Mouse (Mus musculus) MEL (cell line): ENCODE data around the gene Pcyt1b. TPM values are rescaled to one million over a fixed set of nuclear protein-coding genes. Genes with fewer than 3 reads are reported as not detected.
A peak's percentile ranks its signal among the peaks of the same experiment; 100 is the strongest.

Experiments
- DNase-seq: peaks from one replicate; pipeline ENCODE4 v3.0.0; 2011; ENCODE audit warnings: low read depth, low spot score
- H3K27ac ChIP-seq: 2 replicates; pipeline ENCODE4 v1.5.1; 2012; ENCODE audit warnings: low read depth, mild to moderate bottlenecking, control low read depth, low read length, moderate library complexity; ENCODE audit not compliant: control insufficient read depth
- H3K27me3 ChIP-seq, 2 experiments: fragments of 150-350 bp in 1 of 2; sonication (generic) in 1 of 2; 2 replicates each; pipeline ENCODE4 v1.6.1; 2012; ENCODE audit warnings: low read length in 2 of 2, mild to moderate bottlenecking in 2 of 2, improper control_type of control experiment in 1 of 2, moderate library complexity in 1 of 2; ENCODE audit not compliant: insufficient read depth in 2 of 2, control insufficient read depth in 1 of 2
- H3K36me3 ChIP-seq, 2 experiments: 2 replicates each; pipeline ENCODE4 v1.6.1; 2012 to 2014; ENCODE audit warnings: low read length in 2 of 2, improper control_type of control experiment in 1 of 2, inconsistent platforms in 1 of 2, mild to moderate bottlenecking in 1 of 2; ENCODE audit not compliant: insufficient read depth in 2 of 2, control insufficient read depth in 1 of 2
- H3K4me1 ChIP-seq, 2 experiments: fragments of 150-350 bp in 1 of 2; sonication (generic) in 1 of 2; 2 replicates each; pipeline ENCODE4 v1.6.1; 2012; ENCODE audit warnings: low read length in 2 of 2, improper control_type of control experiment in 1 of 2, mild to moderate bottlenecking in 1 of 2; ENCODE audit not compliant: insufficient read depth in 2 of 2, control insufficient read depth in 1 of 2
- H3K4me3 ChIP-seq, 2 experiments: fragments of 150-350 bp in 1 of 2; sonication (generic) in 1 of 2; 2 replicates each; pipeline ENCODE4 v1.5.1; 2012; ENCODE audit warnings: low read depth in 2 of 2, low read length in 2 of 2, mild to moderate bottlenecking in 2 of 2, moderate library complexity in 2 of 2, control low read depth in 1 of 2, improper control_type of control experiment in 1 of 2; ENCODE audit not compliant: control insufficient read depth in 1 of 2, insufficient read depth in 1 of 2
- H3K79me2 ChIP-seq: 2 replicates; pipeline ENCODE4 v1.6.1; 2012; ENCODE audit warnings: mild to moderate bottlenecking, low read length, moderate library complexity; ENCODE audit not compliant: control insufficient read depth, poor library complexity, insufficient read depth
- H3K9ac ChIP-seq: 2 replicates; pipeline ENCODE4 v1.6.1; 2012; ENCODE audit warnings: low read depth, mild to moderate bottlenecking, control low read depth, low read length, moderate library complexity; ENCODE audit not compliant: control insufficient read depth, poor library complexity, severe bottlenecking
- H3K9me3 ChIP-seq: fragments of 150-350 bp; sonication (generic); replicated peaks from 2 replicates; pipeline ENCODE4 v1.6.1; 2012; ENCODE audit warnings: mild to moderate bottlenecking, low read length, improper control_type of control experiment, moderate library complexity; ENCODE audit not compliant: insufficient read depth
- BHLHE40 ChIP-seq: IDR thresholded peaks from 2 replicates; pipeline ENCODE4 v1.6.1; 2012; ENCODE audit warnings: low read depth, mild to moderate bottlenecking, inconsistent platforms, low read length, improper control_type of control experiment, borderline replicate concordance
- CHD1 ChIP-seq: IDR thresholded peaks from 2 replicates; pipeline ENCODE4 v1.6.1; 2012; ENCODE audit warnings: low read depth, mild to moderate bottlenecking, inconsistent platforms, low read length, improper control_type of control experiment
- E2F4 ChIP-seq: IDR thresholded peaks from 2 replicates; pipeline ENCODE4 v1.6.1; 2011; ENCODE audit warnings: low read depth, low read length, improper control_type of control experiment, borderline replicate concordance
- EP300 ChIP-seq, 2 experiments: IDR thresholded peaks; 2 replicates each; pipeline ENCODE4 v1.6.1; 2011; ENCODE audit warnings: improper control_type of control experiment in 2 of 2, low read length in 2 of 2, low read depth in 1 of 2, mild to moderate bottlenecking in 1 of 2
- ETS1 ChIP-seq: IDR thresholded peaks from 2 replicates; pipeline ENCODE4 v1.6.1; 2012; ENCODE audit warnings: low read depth, mild to moderate bottlenecking, inconsistent platforms, low read length, improper control_type of control experiment, moderate library complexity
- GATA1 ChIP-seq: IDR thresholded peaks from 2 replicates; pipeline ENCODE4 v1.6.1; 2011; ENCODE audit warnings: low read depth, low read length, improper control_type of control experiment
- HCFC1 ChIP-seq: IDR thresholded peaks from 2 replicates; pipeline ENCODE4 v1.6.1; 2012; ENCODE audit warnings: low read depth, mild to moderate bottlenecking, inconsistent platforms, low read length, improper control_type of control experiment, moderate library complexity
- JUND ChIP-seq: IDR thresholded peaks from 2 replicates; pipeline ENCODE4 v1.6.1; 2011; ENCODE audit warnings: low read depth, mild to moderate bottlenecking, improper control_type of control experiment, low read length
- MAFK ChIP-seq: IDR thresholded peaks from 2 replicates; pipeline ENCODE4 v1.6.1; 2011; ENCODE audit warnings: low read depth, mild to moderate bottlenecking, low read length, improper control_type of control experiment, borderline replicate concordance
- MAX ChIP-seq: IDR thresholded peaks from 2 replicates; pipeline ENCODE4 v1.6.1; 2011; ENCODE audit warnings: low read length, improper control_type of control experiment
- MXI1 ChIP-seq: IDR thresholded peaks from 2 replicates; pipeline ENCODE4 v1.6.1; 2011; ENCODE audit warnings: mild to moderate bottlenecking, low read depth, low read length, improper control_type of control experiment
- POLR2A ChIP-seq, 2 experiments: IDR thresholded peaks; 2 replicates each; pipeline ENCODE4 v1.6.1; 2011 to 2012; ENCODE audit warnings: low read length in 2 of 2, mild to moderate bottlenecking in 2 of 2, control low read depth in 1 of 2, improper control_type of control experiment in 1 of 2, low read depth in 1 of 2, moderate library complexity in 1 of 2; ENCODE audit not compliant: control insufficient read depth in 1 of 2, insufficient read depth in 1 of 2, poor library complexity in 1 of 2
- POLR2AphosphoS5 ChIP-seq: IDR thresholded peaks from 2 replicates; pipeline ENCODE4 v1.6.1; 2012; ENCODE audit warnings: low read depth, borderline replicate concordance, mild to moderate bottlenecking, inconsistent platforms, low read length, moderate library complexity, mixed read lengths
- RCOR1 ChIP-seq: IDR thresholded peaks from 2 replicates; pipeline ENCODE4 v1.6.1; 2012; ENCODE audit warnings: low read depth, mild to moderate bottlenecking, inconsistent platforms, low read length, improper control_type of control experiment
- SIN3A ChIP-seq: IDR thresholded peaks from 2 replicates; pipeline ENCODE4 v1.6.1; 2012; ENCODE audit warnings: low read length, improper control_type of control experiment, inconsistent platforms
- TBP ChIP-seq: IDR thresholded peaks from 2 replicates; pipeline ENCODE4 v1.8.0; 2011; ENCODE audit warnings: low read depth, low read length, improper control_type of control experiment
- TCF12 ChIP-seq: IDR thresholded peaks from 2 replicates; pipeline ENCODE4 v1.6.1; 2014; ENCODE audit warnings: low read depth, mild to moderate bottlenecking, inconsistent platforms, low read length, improper control_type of control experiment, moderate library complexity
- UBTF ChIP-seq: IDR thresholded peaks from 2 replicates; pipeline ENCODE4 v1.6.1; 2012; ENCODE audit warnings: low read depth, mild to moderate bottlenecking, inconsistent platforms, low read length, improper control_type of control experiment, moderate library complexity, borderline replicate concordance; ENCODE audit not compliant: insufficient read depth
- USF1 ChIP-seq: IDR thresholded peaks from 2 replicates; pipeline ENCODE4 v1.6.1; 2014; ENCODE audit warnings: low read depth, mild to moderate bottlenecking, inconsistent platforms, low read length, improper control_type of control experiment, moderate library complexity
- USF2 ChIP-seq, 2 experiments: IDR thresholded peaks; 2 replicates each; pipeline ENCODE4 v1.6.1; 2011 to 2012; ENCODE audit warnings: improper control_type of control experiment in 2 of 2, low read length in 2 of 2, borderline replicate concordance in 1 of 2, inconsistent platforms in 1 of 2, low read depth in 1 of 2, mild to moderate bottlenecking in 1 of 2; ENCODE audit not compliant: insufficient read depth in 1 of 2
- ZC3H11A ChIP-seq: IDR thresholded peaks from 2 replicates; pipeline ENCODE4 v1.6.1; 2012; ENCODE audit warnings: low read depth, mild to moderate bottlenecking, inconsistent platforms, low read length, improper control_type of control experiment
- ZNF384 ChIP-seq: IDR thresholded peaks from 2 replicates; pipeline ENCODE4 v1.6.1; 2012; ENCODE audit warnings: low read depth, mild to moderate bottlenecking, inconsistent platforms, low read length, improper control_type of control experiment
- polyA plus RNA-seq, 2 experiments: library from polyadenylated mRNA; stranded (reverse) in 1 of 2; unstranded in 1 of 2; fragments of >175 nt in 1 of 2; fragments of >200 nt in 1 of 2; gene quantifications; 2 replicates each; pipeline versions ENCODE4 v1.2.1 to v1.2.4; 2012; ENCODE audit warnings: low replicate concordance in 2 of 2, low read depth in 1 of 2; ENCODE audit not compliant: insufficient read length in 2 of 2, insufficient read depth in 1 of 2, missing spikeins in 1 of 2
- total RNA-seq: library from RNA; depleted of rRNA; stranded (reverse); fragments of 300-350 nt; gene quantifications from 2 replicates; pipeline ENCODE4 v1.2.3, GENCODE M21; 2012

The Pcyt1b gene
- total and polyA plus RNA-seq, 3 experiments = 1.2 to 10.4 TPM; not detected in 1

GRCm38 (mm10) chrX:93690672-93691071 is 36.0 kb downstream of the Pcyt1b start:
- no peak for TF ChIP-seq MAX
- TF ChIP-seq GATA1 = 0 out of 2 replicates have a peak, but pooled peaks have one; percentile 41
- Histone ChIP-seq H3K9me3 (no peaks in the 10 kb centered on the region), H3K79me2 (no peaks in the 10 kb centered on the region), H3K36me3 (peaks cover 0 to 20% of the 10 kb centered on the region in 2 experiments; a peak in 2 of 4 replicates), H3K27me3 (no peaks in the 10 kb centered on the region), H3K9ac (peak overlapping the region; percentile 53), H3K27ac (peak overlapping the region; percentile 63), H3K4me3 (peak overlapping the region; percentile 38 to 46), H3K4me1 (peaks cover 15 to 18% of the 10 kb centered on the region in 2 experiments; a peak in 3 of 4 replicates)
- no peak for DNase-seq

DNA sequence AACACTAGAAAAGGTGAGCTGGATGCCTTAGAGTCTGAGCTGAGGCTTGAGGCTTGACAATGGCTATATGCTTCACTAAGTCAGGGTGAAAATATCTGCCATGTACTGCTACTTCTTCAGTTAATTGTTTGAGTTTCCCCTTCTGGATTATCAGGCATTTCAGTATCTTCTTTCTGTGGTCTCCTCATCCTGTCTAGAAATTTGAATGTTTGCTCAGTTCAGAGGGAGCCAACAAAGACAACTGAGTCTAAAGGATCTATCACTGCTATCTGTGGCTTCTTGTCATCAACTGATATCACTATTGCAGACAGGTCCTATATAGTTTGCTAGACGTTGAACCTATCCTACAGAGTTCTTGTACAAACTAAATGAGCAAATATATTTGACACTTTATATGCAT is 42.9 kb downstream of the Pcyt1b start:
- no peaks in the 10 kb centered on the region for H3K27me3 ChIP-seq
- TF ChIP-seq ETS1 = peak; percentile 64
- peak; percentile 51 to 78; a peak in 3 of 4 replicates for TF ChIP-seq EP300 (IDR thresholded peaks at IDR 0.05; ENCODE audit: low read depth in 1 of 2, low read length in 2 of 2)
- peak; percentile 66 for TF ChIP-seq RCOR1
- TF ChIP-seq TBP = peak; percentile 52; the same call in 1 of the 2 replicates
- peak; percentile 43; the same call in 1 of the 2 replicates for TF ChIP-seq TCF12
- TF ChIP-seq BHLHE40 = no peak
- peak; percentile 53; the same call in 1 of the 2 replicates for TF ChIP-seq SIN3A
- no peak for TF ChIP-seq CHD1
- peak; percentile 91 for TF ChIP-seq GATA1
- no peak overlapping the region for H3K9ac ChIP-seq
- H3K4me1 ChIP-seq = peaks cover 18 to 19% of the 10 kb centered on the region in 2 experiments
- H3K79me2 ChIP-seq = no peaks in the 10 kb centered on the region
- peak overlapping the region; percentile 72 for H3K27ac ChIP-seq
- no peak overlapping the region for H3K4me3 ChIP-seq
- peaks cover 0 to 41% of the 10 kb centered on the region in 2 experiments; a peak in 2 of 4 replicates for H3K36me3 ChIP-seq
- no peaks in the 10 kb centered on the region for H3K9me3 ChIP-seq
- peak; percentile 70 for DNase-seq

DNA sequence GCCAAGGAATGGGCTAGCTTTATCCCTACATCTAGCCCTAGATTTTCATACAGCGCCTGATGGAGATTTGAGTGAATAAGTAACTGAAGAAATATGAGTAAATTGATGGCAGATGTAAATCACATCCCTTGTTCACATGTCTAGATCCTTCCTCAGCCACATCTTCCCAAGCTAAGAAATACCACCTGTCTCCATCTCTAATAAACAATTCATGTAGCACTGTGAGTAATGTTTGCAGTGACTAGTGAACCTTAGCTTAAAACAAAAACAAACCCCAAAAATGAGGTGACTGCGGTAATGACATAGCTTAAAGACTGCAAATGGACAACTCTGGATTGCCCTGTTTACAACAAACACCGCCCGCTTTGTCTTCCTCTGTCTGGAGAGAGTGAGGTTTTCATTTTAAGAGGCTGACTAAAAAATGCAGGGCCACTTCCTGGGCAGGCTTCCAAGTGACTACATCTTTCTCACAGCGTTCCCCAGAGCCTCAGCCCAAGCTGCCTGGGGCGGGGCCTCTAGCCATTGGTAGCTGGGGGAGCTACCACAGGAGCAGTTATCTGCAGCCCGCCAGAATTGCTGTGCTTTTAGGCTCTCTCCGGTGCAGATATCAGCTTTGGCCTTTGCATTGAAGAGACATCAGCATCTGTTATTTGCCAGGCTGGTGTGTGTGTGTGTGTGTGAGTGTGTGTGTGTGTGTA is 46.0 kb downstream of the Pcyt1b start:
- Histone ChIP-seq H3K36me3 (peaks cover 0 to 40% of the 10 kb centered on the region in 2 experiments; a peak in 2 of 4 replicates), H3K9ac (peak overlapping the region; percentile 43), H3K27me3 (no peaks in the 10 kb centered on the region), H3K4me1 (peaks cover 14 to 19% of the 10 kb centered on the region in 2 experiments), H3K4me3 (peak overlapping the region in 1 of 2 experiments; percentile 25; a peak in 3 of 4 replicates), H3K27ac (peak overlapping the region; percentile 79), H3K9me3 (no peaks in the 10 kb centered on the region), H3K79me2 (no peaks in the 10 kb centered on the region)
- peak; percentile 98 for DNase-seq
- no peak for TF ChIP-seq BHLHE40
- TF ChIP-seq TBP = peak; percentile 40; the same call in 1 of the 2 replicates
- no peak for TF ChIP-seq JUND
- TF ChIP-seq ZC3H11A = no peak
- TF ChIP-seq USF2 (IDR thresholded peaks at IDR 0.05; ENCODE audit: borderline replicate concordance in 1 of 2, insufficient read depth in 1 of 2, low read depth in 1 of 2, low read length in 2 of 2) = no peak
- no peak for TF ChIP-seq MAFK
- peak in 1 of 2 experiments; percentile 21; a peak in 1 of 4 replicates for TF ChIP-seq POLR2A (IDR thresholded peaks at IDR 0.05; ENCODE audit: control insufficient read depth in 1 of 2, insufficient read depth in 1 of 2, low read depth in 1 of 2, low read length in 2 of 2, poor library complexity in 1 of 2)
- no peak for TF ChIP-seq POLR2AphosphoS5
- no peak for TF ChIP-seq USF1
- TF ChIP-seq CHD1 = no peak
- no peak for TF ChIP-seq E2F4
- no peak for TF ChIP-seq MXI1
- no peak for TF ChIP-seq HCFC1
- TF ChIP-seq ZNF384 = no peak
- peak; percentile 87 for TF ChIP-seq ETS1
- TF ChIP-seq MAX = no peak
- TF ChIP-seq RCOR1 = peak; percentile 85
- no peak for TF ChIP-seq UBTF
